Mouse (Mus musculus) bone marrow, adult 2 months (tissue): ENCODE data around the gene Slc16a13. TPM values are rescaled to one million over a fixed set of nuclear protein-coding genes. Genes with fewer than 3 reads are reported as not detected.
"Not testable (repeated sequence)": the region's sequence is repeated elsewhere in the genome, so short reads cannot be mapped to it uniquely, and the experiment has no call there.

Experiments used
- H3K27ac ChIP-seq: fragments of 200-500 bp; 2 replicates; pipeline ENCODE4 v1.5.1; 2012; ENCODE audit warnings: low read depth, mild to moderate bottlenecking, control low read depth, inconsistent platforms, low read length; ENCODE audit not compliant: control insufficient read depth, poor library complexity, insufficient read depth
- H3K4me1 ChIP-seq: fragments of 200-500 bp; 2 replicates; pipeline ENCODE4 v1.6.1; 2011; ENCODE audit warnings: low read length; ENCODE audit not compliant: control insufficient read depth, insufficient read depth
- H3K4me3 ChIP-seq: fragments of 200-500 bp; replicated peaks from 2 replicates; pipeline ENCODE3; 2011; ENCODE audit warnings: mild to moderate bottlenecking, low read depth, low read length, control low read depth; ENCODE audit not compliant: control insufficient read depth
- CTCF ChIP-seq: fragments of 200-500 bp; IDR thresholded peaks from 2 replicates; pipeline ENCODE4 v1.5.1; 2011; ENCODE audit warnings: low read length, control low read depth; ENCODE audit not compliant: control insufficient read depth, insufficient read depth
- POLR2A ChIP-seq: fragments of 200-500 bp; IDR thresholded peaks from 2 replicates; pipeline ENCODE4 v1.6.1; 2011; ENCODE audit warnings: low read depth, mild to moderate bottlenecking, control low read depth, low read length, borderline replicate concordance; ENCODE audit not compliant: control insufficient read depth
- WGBS: fragments of 180-500 bp; shearing (Covaris S2); methylation state at CpG from one replicate; pipeline ENCODE4 v1.1.7; 2018; 5-methylcytosine and 5-hydroxymethylcytosine counted together
- polyA plus RNA-seq: library from polyadenylated mRNA; stranded (reverse); fragments of >200 nt; gene quantifications from 2 replicates; pipeline ENCODE4 v1.2.4, GENCODE M21; 2011; ENCODE audit warnings: low replicate concordance; ENCODE audit not compliant: missing spikeins, insufficient read depth, insufficient read length

Slc16a13 gene
- polyA plus RNA-seq, 1 experiment: 0.60 TPM

DNA sequence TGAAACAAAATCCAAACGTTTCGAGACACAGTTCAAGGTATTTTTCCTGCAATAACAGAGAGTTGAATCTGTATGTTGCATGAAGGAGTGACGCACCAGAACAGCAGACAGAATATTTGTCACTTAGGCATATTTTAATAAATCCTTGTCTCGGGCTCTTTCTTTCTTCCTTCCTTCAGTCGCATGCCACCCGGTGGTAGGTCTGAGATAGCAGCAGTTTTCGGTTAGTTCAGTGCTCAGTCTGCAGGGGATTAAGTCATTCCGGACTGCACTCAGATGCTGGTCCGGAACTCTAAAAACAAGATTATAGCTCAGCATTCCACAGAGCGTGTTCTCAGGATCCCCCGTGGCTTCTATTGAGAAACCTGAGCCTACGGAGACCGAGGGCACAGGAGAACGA is 41.5 kb downstream of the Slc16a13 start:
- WGBS: 27% methylated on average over 14 of the region's 14 CpGs
- H3K4me1 ChIP-seq: no peaks in the 10 kb centered on the region
- no peak overlapping the region for H3K4me3 ChIP-seq
- H3K27ac ChIP-seq: no peak overlapping the region
- TF ChIP-seq POLR2A (no peak), CTCF (0 out of 2 replicates have a peak, but pooled peaks have one; percentile 16)

DNA sequence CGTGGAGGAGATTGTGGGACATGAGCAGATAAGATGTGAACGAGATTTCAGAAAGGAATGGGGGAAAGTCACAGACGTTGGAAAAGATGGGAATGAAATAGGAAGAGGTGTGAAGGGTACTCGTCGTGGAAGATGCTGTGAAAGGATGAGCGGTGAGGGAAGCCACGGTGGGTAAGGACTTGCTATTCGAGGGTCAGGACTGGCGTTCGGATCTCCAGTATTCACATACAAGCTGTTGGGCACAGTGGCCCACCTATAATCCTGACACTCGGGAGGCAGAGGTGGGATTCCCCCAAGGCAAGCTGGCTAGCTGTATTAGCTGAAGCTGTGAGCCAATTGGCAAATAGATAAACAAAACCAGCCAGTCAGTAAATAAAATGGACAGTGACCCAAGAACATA is 42.1 kb downstream of the Slc16a13 start:
- Histone ChIP-seq H3K4me1 (no peaks in the 10 kb centered on the region), H3K27ac (no peak overlapping the region), H3K4me3 (no peak overlapping the region)
- 79% methylated on average over 11 of the region's 11 CpGs for WGBS
- TF ChIP-seq CTCF: no peak
- no peak for TF ChIP-seq POLR2A

DNA sequence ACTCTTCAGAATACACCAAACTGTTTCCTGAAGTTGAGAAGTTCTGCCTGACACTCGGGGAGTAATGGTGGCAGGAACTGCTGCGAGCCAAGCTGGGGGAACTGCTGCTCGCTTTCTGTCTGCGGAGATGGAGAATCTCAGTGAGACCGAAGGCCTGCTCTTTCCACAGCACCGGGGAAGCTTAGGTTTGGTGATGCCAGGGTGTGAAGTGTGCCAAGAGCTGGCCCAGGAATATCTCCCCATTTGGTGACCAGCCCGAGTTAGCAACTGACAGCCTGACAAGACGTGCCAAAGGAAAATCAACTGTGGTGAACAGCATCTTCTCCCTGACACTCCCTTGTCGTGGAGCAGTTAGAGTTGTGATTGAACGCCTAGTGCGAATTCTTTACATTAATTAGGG is 42.6 kb downstream of the Slc16a13 start:
- TF ChIP-seq POLR2A: no peak
- TF ChIP-seq CTCF: no peak
- Histone ChIP-seq H3K27ac (no peak overlapping the region), H3K4me1 (no peaks in the 10 kb centered on the region), H3K4me3 (no peak overlapping the region)
- 85% methylated on average over 11 of the region's 11 CpGs for WGBS

DNA sequence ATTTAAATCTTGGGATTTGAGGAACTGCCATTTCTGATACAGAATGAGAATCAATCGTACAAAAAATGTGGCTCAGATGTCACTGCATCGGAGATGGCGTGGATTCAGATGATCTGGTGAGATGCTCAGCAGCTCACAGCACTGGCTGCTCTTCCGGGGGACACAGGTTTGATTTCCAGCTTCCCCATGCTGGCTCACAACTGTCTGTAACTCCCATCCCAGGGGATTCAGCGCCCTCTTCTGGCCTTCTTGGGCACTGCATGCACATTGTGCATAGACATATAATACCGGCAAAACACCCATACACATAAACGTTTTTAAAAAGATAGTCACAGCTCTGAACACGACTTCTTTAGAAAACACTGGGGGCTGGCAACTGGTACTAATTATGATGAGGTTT is 43.2 kb downstream of the Slc16a13 start:
- H3K4me3 ChIP-seq: no peak overlapping the region
- H3K4me1 ChIP-seq: no peaks in the 10 kb centered on the region
- WGBS: 73% methylated on average over 8 of the region's 8 CpGs
- H3K27ac ChIP-seq: no peak overlapping the region
- TF ChIP-seq POLR2A: no peak
- TF ChIP-seq CTCF: peak; percentile 49

DNA sequence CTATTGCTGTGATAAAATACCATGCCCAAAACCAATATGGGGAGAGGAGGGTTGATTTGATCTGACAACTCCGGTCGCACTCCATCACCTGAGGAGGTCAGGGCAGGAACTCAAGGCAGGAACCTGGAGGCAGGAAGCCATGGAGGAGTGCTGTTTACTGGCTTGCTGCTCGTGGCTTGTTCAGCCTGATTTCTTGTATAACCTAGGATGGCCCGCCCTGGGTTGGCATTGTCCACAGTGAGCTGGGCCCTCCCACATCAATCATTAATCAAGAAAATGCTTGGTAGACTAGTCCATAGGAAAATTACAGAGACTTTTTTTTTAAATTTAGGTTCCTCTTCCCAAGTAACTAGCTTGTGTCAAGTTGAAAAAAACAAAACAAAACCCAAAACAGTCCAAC is 46.4 kb downstream of the Slc16a13 start:
- 74% methylated on average over 4 of the region's 4 CpGs for WGBS

DNA sequence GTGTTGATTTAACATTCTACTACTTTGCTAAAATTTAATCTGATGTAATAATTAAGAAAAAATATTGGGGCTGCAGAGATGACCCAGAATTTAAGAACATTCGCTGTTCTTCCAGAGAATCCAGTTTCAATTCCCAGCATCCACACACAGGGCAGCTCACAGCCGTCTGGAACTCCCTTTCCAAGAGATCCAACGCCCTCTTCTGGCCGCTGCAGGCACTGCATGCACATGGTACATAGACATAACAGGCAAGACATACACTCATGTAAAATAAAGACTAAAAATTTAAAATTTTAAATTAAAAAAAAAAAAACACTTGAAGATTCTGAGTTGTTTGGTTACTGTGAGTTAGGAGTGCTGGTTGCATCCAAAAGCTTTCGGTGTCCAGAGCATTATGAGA is 48.6 kb downstream of the Slc16a13 start:
- no peaks in the 10 kb centered on the region for H3K4me1 ChIP-seq
- TF ChIP-seq POLR2A (no peak), CTCF (peak; percentile 15; the same call in 1 of the 2 replicates)
- 62% methylated on average over 5 of the region's 5 CpGs for WGBS
- H3K27ac ChIP-seq: no peak overlapping the region
- H3K4me3 ChIP-seq: no peak overlapping the region

More for the DNA sequence above, 46.4 kb downstream of the Slc16a13 start:
- no peaks in the 10 kb centered on the region for H3K4me1 ChIP-seq
- H3K4me3 ChIP-seq: no peak overlapping the region
- TF ChIP-seq POLR2A (no peak), CTCF (no peak)
- no peak overlapping the region for H3K27ac ChIP-seq

DNA sequence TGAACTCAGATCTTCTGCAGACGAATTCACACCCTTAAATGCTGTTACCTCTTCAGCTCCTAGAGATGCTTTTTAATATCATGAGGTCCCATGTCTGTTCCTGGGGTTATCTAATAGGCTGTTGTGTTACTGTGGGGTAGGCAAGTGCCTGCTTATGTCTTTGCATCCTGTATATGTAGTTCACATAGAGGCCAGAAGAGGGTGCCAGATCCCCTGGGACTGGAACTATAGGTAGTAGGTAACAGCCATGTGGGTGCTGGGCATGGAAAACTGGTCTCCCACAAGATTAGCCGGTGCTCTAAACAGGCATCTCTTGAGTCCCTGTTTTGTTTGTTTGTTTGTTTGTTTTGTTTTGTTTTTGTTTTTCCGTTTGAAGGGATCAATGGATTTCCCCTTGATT is 49.0 kb downstream of the Slc16a13 start:
- WGBS: 56% methylated on average over 3 of the region's 3 CpGs

DNA sequence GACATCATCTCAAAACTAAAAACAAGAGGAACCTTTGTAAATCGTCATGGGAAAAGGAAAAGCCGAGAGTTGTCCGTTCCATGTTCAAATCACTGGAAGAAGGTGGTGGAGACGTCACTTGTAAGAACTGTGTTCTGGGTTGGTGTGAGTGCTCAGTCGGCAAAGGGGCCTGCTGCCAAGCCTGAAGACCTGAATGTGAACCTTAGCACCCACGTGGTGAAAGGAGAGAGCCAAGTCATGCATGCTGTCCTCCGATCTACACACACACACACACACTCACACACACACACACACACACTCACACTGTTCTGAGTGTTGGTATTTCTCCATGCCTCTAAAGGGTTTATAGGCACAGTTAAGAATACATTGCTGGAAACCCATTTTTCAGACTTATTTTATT is 49.7 kb downstream of the Slc16a13 start:
- no peak overlapping the region for H3K4me3 ChIP-seq
- TF ChIP-seq CTCF: no peak
- TF ChIP-seq POLR2A: no peak
- H3K4me1 ChIP-seq: no peaks in the 10 kb centered on the region
- no peak overlapping the region for H3K27ac ChIP-seq
- 77% methylated on average over 7 of the region's 7 CpGs for WGBS

More for the DNA sequence above, 49.0 kb downstream of the Slc16a13 start:
- H3K4me1 ChIP-seq: no peaks in the 10 kb centered on the region
- TF ChIP-seq CTCF: peak; percentile 25; the same call in 1 of the 2 replicates
- no peak for TF ChIP-seq POLR2A
- H3K27ac ChIP-seq: no peak overlapping the region
- no peak overlapping the region for H3K4me3 ChIP-seq

DNA sequence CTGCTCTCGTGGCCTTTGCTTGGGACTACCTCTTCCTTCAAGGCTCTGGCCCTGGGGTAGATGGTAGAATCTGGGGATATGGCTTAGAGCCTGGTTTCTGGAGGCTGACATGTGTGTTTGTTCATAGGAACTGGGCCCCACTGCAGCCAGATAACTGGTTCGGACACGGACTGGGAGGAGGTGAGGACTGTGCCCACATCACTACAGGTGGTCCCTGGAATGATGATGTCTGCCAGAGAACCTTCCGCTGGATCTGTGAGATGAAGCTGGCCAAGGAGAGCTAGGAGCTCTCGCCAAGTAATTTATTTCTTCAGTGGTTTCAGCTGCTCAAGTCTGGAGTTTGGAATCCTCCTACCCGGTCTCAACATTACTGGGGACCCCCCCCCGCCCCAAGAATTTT is 50.6 kb downstream of the Slc16a13 start:
- no peak overlapping the region for H3K27ac ChIP-seq
- TF ChIP-seq CTCF (no peak), POLR2A (no peak)
- WGBS: 76% methylated on average over 7 of the region's 7 CpGs
- no peak overlapping the region for H3K4me3 ChIP-seq
- H3K4me1 ChIP-seq: no peaks in the 10 kb centered on the region

DNA sequence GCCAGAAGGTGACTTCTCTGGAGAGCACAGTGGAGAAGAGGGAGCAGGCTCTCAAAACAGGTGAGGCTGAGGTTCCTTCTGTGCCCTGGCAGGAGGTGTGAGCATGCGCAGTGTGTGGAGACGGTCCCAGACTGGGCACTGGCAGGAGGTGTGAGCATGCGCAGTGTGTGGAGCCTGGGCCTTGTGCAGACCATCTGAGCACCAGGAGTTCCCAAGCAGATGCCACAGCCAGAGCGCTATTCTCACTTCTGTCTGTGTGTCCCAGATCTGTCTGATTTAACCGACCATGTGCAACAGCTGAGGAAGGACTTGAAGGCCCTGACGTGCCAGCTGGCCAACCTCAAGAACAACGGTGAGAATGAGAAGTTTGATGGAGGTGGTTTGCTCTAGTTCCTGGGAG is 51.4 kb downstream of the Slc16a13 start:
- not testable (repeated sequence) for H3K27ac ChIP-seq, H3K4me3 ChIP-seq, H3K4me1 ChIP-seq
- 60% methylated on average over 7 of the region's 7 CpGs for WGBS
